Mouse (Mus musculus) MEL (cell line): ENCODE data around the gene B3galt5. TPM values are rescaled to one million over a fixed set of nuclear protein-coding genes. Genes with fewer than 3 reads are reported as not detected.

ENCODE experiments used
- DNase-seq: peaks from one replicate; pipeline ENCODE4 v3.0.0; 2011; ENCODE audit warnings: low read depth, low spot score
- H3K27ac ChIP-seq: 2 replicates; pipeline ENCODE4 v1.5.1; 2012; ENCODE audit warnings: low read depth, mild to moderate bottlenecking, control low read depth, low read length, moderate library complexity; ENCODE audit not compliant: control insufficient read depth
- H3K27me3 ChIP-seq, 2 experiments: fragments of 150-350 bp in 1 of 2; sonication (generic) in 1 of 2; 2 replicates each; pipeline ENCODE4 v1.6.1; 2012; ENCODE audit warnings: low read length in 2 of 2, mild to moderate bottlenecking in 2 of 2, improper control_type of control experiment in 1 of 2, moderate library complexity in 1 of 2; ENCODE audit not compliant: insufficient read depth in 2 of 2, control insufficient read depth in 1 of 2
- H3K36me3 ChIP-seq, 2 experiments: 2 replicates each; pipeline ENCODE4 v1.6.1; 2012 to 2014; ENCODE audit warnings: low read length in 2 of 2, improper control_type of control experiment in 1 of 2, inconsistent platforms in 1 of 2, mild to moderate bottlenecking in 1 of 2; ENCODE audit not compliant: insufficient read depth in 2 of 2, control insufficient read depth in 1 of 2
- H3K4me1 ChIP-seq, 2 experiments: fragments of 150-350 bp in 1 of 2; sonication (generic) in 1 of 2; 2 replicates each; pipeline ENCODE4 v1.6.1; 2012; ENCODE audit warnings: low read length in 2 of 2, improper control_type of control experiment in 1 of 2, mild to moderate bottlenecking in 1 of 2; ENCODE audit not compliant: insufficient read depth in 2 of 2, control insufficient read depth in 1 of 2
- H3K4me3 ChIP-seq, 2 experiments: fragments of 150-350 bp in 1 of 2; sonication (generic) in 1 of 2; 2 replicates each; pipeline ENCODE4 v1.5.1; 2012; ENCODE audit warnings: low read depth in 2 of 2, low read length in 2 of 2, mild to moderate bottlenecking in 2 of 2, moderate library complexity in 2 of 2, control low read depth in 1 of 2, improper control_type of control experiment in 1 of 2; ENCODE audit not compliant: control insufficient read depth in 1 of 2, insufficient read depth in 1 of 2
- H3K79me2 ChIP-seq: 2 replicates; pipeline ENCODE4 v1.6.1; 2012; ENCODE audit warnings: mild to moderate bottlenecking, low read length, moderate library complexity; ENCODE audit not compliant: control insufficient read depth, poor library complexity, insufficient read depth
- H3K9ac ChIP-seq: 2 replicates; pipeline ENCODE4 v1.6.1; 2012; ENCODE audit warnings: low read depth, mild to moderate bottlenecking, control low read depth, low read length, moderate library complexity; ENCODE audit not compliant: control insufficient read depth, poor library complexity, severe bottlenecking
- H3K9me3 ChIP-seq: fragments of 150-350 bp; sonication (generic); replicated peaks from 2 replicates; pipeline ENCODE4 v1.6.1; 2012; ENCODE audit warnings: mild to moderate bottlenecking, low read length, improper control_type of control experiment, moderate library complexity; ENCODE audit not compliant: insufficient read depth
- BHLHE40 ChIP-seq: IDR thresholded peaks from 2 replicates; pipeline ENCODE4 v1.6.1; 2012; ENCODE audit warnings: low read depth, mild to moderate bottlenecking, inconsistent platforms, low read length, improper control_type of control experiment, borderline replicate concordance
- CHD2 ChIP-seq: IDR thresholded peaks from 2 replicates; pipeline ENCODE4 v1.6.1; 2011; ENCODE audit warnings: low read length, improper control_type of control experiment
- CTCF ChIP-seq, 3 experiments: IDR thresholded peaks in 2 of 3; conservative IDR thresholded peaks in 1 of 3; 2 replicates each; pipeline ENCODE4 v1.5.1; 2011 to 2012; ENCODE audit warnings: low read length in 3 of 3, low read depth in 2 of 3, mild to moderate bottlenecking in 2 of 3, improper control_type of control experiment in 1 of 3, inconsistent platforms in 1 of 3, mixed read lengths in 1 of 3, moderate library complexity in 1 of 3; ENCODE audit not compliant: control insufficient read depth in 1 of 3, insufficient read depth in 1 of 3, poor library complexity in 1 of 3, severe bottlenecking in 1 of 3
- E2F4 ChIP-seq: IDR thresholded peaks from 2 replicates; pipeline ENCODE4 v1.6.1; 2011; ENCODE audit warnings: low read depth, low read length, improper control_type of control experiment, borderline replicate concordance
- ETS1 ChIP-seq: IDR thresholded peaks from 2 replicates; pipeline ENCODE4 v1.6.1; 2012; ENCODE audit warnings: low read depth, mild to moderate bottlenecking, inconsistent platforms, low read length, improper control_type of control experiment, moderate library complexity
- GATA1 ChIP-seq: IDR thresholded peaks from 2 replicates; pipeline ENCODE4 v1.6.1; 2011; ENCODE audit warnings: low read depth, low read length, improper control_type of control experiment
- JUND ChIP-seq: IDR thresholded peaks from 2 replicates; pipeline ENCODE4 v1.6.1; 2011; ENCODE audit warnings: low read depth, mild to moderate bottlenecking, improper control_type of control experiment, low read length
- KAT2A ChIP-seq: conservative IDR thresholded peaks from 2 replicates; pipeline ENCODE4 v1.6.1; 2012; ENCODE audit warnings: low read depth, low read length, improper control_type of control experiment, inconsistent platforms
- MAFK ChIP-seq: IDR thresholded peaks from 2 replicates; pipeline ENCODE4 v1.6.1; 2011; ENCODE audit warnings: low read depth, mild to moderate bottlenecking, low read length, improper control_type of control experiment, borderline replicate concordance
- MEF2A ChIP-seq: IDR thresholded peaks from 2 replicates; pipeline ENCODE4 v1.6.1; 2014; ENCODE audit warnings: low read depth, mild to moderate bottlenecking, inconsistent platforms, low read length, improper control_type of control experiment; ENCODE audit not compliant: poor library complexity, insufficient replicate concordance, severe bottlenecking; ENCODE audit errors: extremely low read depth
- NELFE ChIP-seq: IDR thresholded peaks from 2 replicates; pipeline ENCODE4 v1.6.1; 2011; ENCODE audit warnings: low read depth, low read length, improper control_type of control experiment
- NRF1 ChIP-seq: IDR thresholded peaks from 2 replicates; pipeline ENCODE4 v1.6.1; 2014; ENCODE audit warnings: low read depth, mild to moderate bottlenecking, inconsistent platforms, low read length, improper control_type of control experiment, moderate library complexity; ENCODE audit not compliant: poor library complexity, insufficient read depth, severe bottlenecking
- POLR2A ChIP-seq, 2 experiments: IDR thresholded peaks; 2 replicates each; pipeline ENCODE4 v1.6.1; 2011 to 2012; ENCODE audit warnings: low read length in 2 of 2, mild to moderate bottlenecking in 2 of 2, control low read depth in 1 of 2, improper control_type of control experiment in 1 of 2, low read depth in 1 of 2, moderate library complexity in 1 of 2; ENCODE audit not compliant: control insufficient read depth in 1 of 2, insufficient read depth in 1 of 2, poor library complexity in 1 of 2
- POLR2AphosphoS5 ChIP-seq: IDR thresholded peaks from 2 replicates; pipeline ENCODE4 v1.6.1; 2012; ENCODE audit warnings: low read depth, borderline replicate concordance, mild to moderate bottlenecking, inconsistent platforms, low read length, moderate library complexity, mixed read lengths
- SIN3A ChIP-seq: IDR thresholded peaks from 2 replicates; pipeline ENCODE4 v1.6.1; 2012; ENCODE audit warnings: low read length, improper control_type of control experiment, inconsistent platforms
- SMC3 ChIP-seq: IDR thresholded peaks from 2 replicates; pipeline ENCODE4 v1.6.1; 2011; ENCODE audit warnings: low read depth, low read length, improper control_type of control experiment
- TAL1 ChIP-seq: IDR thresholded peaks from 2 replicates; pipeline ENCODE4 v1.6.1; 2012; ENCODE audit warnings: mild to moderate bottlenecking, inconsistent platforms, low read length, moderate library complexity, mixed read lengths
- TCF12 ChIP-seq: IDR thresholded peaks from 2 replicates; pipeline ENCODE4 v1.6.1; 2014; ENCODE audit warnings: low read depth, mild to moderate bottlenecking, inconsistent platforms, low read length, improper control_type of control experiment, moderate library complexity
- polyA plus RNA-seq, 2 experiments: library from polyadenylated mRNA; stranded (reverse) in 1 of 2; unstranded in 1 of 2; fragments of >175 nt in 1 of 2; fragments of >200 nt in 1 of 2; gene quantifications; 2 replicates each; pipeline versions ENCODE4 v1.2.1 to v1.2.4; 2012; ENCODE audit warnings: low replicate concordance in 2 of 2, low read depth in 1 of 2; ENCODE audit not compliant: insufficient read length in 2 of 2, insufficient read depth in 1 of 2, missing spikeins in 1 of 2
- total RNA-seq: library from RNA; depleted of rRNA; stranded (reverse); fragments of 300-350 nt; gene quantifications from 2 replicates; pipeline ENCODE4 v1.2.3, GENCODE M21; 2012

B3galt5 gene
- total and polyA plus RNA-seq, 3 experiments, result not detected

DNA sequence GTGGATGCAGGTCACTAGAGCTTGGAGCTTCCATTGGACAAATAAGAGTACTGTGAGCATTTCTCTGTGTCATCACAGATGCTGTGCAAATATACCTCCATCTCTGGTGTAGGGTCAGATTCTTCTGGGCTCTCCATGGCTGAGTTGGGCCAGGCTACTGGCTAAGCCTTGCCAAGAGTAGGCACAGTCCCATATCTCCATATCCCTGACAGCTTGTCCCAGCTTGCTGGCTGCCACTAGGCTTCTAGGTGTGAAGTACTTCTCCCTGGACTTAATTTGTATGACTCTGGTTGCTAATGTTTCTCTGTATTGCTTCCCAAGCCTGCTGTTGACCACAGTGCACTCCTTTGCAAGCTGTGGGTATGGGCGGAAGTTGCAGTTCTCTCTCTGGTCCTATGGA, 16.5 kb downstream of the B3galt5 start:
- Histone ChIP-seq H3K79me2 (no peaks in the 10 kb centered on the region), H3K4me3 (no peak overlapping the region), H3K9me3 (no peaks in the 10 kb centered on the region), H3K9ac (no peak overlapping the region), H3K27ac (no peak overlapping the region), H3K4me1 (no peaks in the 10 kb centered on the region), H3K36me3 (no peaks in the 10 kb centered on the region), H3K27me3 (no peaks in the 10 kb centered on the region)
- TF ChIP-seq MEF2A (no peak), TAL1 (no peak), KAT2A (no peak), TCF12 (no peak), E2F4 (no peak), SMC3 (no peak), SIN3A (no peak), CTCF (IDR thresholded peaks at IDR 0.05 in 2 of 3, conservative IDR thresholded peaks at IDR 0.05 in 1 of 3; ENCODE audit: control insufficient read depth in 1 of 3, insufficient read depth in 1 of 3, low read depth in 2 of 3, low read length in 3 of 3, poor library complexity in 1 of 3, severe bottlenecking in 1 of 3) (no peak), MAFK (no peak), NRF1 (no peak), BHLHE40 (no peak)
- no peak for DNase-seq

DNA sequence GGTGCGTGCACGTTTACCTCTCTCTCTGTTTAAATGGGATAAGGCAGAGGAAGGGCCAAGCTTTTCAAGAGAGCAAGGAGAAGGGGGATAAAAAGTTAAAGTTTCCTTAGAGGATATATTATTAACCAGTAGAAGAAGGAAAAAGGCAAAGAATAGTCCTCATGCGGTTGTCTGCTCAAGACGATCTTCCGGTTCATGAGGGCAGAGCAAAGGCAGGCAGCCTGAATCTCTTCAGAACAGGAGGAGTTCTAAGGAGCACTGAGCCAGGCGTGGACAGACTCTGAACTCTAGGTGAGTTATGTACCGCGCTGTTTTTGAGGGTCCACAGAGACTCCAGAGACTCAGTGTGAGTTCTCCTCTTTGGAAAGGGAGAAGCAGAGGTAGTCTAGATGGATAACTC, 22.8 kb downstream of the B3galt5 start:
- no peaks in the 10 kb centered on the region for H3K79me2 ChIP-seq
- H3K9me3 ChIP-seq, result no peaks in the 10 kb centered on the region
- H3K4me3 ChIP-seq, result no peak overlapping the region
- no peaks in the 10 kb centered on the region for H3K4me1 ChIP-seq
- DNase-seq, result no peak
- TF ChIP-seq SIN3A (no peak), POLR2AphosphoS5 (no peak), JUND (no peak), ETS1 (no peak), POLR2A (IDR thresholded peaks at IDR 0.05; ENCODE audit: control insufficient read depth in 1 of 2, insufficient read depth in 1 of 2, low read depth in 1 of 2, low read length in 2 of 2, poor library complexity in 1 of 2) (no peak), E2F4 (no peak), CHD2 (no peak), NELFE (no peak), GATA1 (no peak), SMC3 (no peak)
- no peak overlapping the region for H3K27ac ChIP-seq
- no peaks in the 10 kb centered on the region for H3K36me3 ChIP-seq
- H3K27me3 ChIP-seq, result peaks cover 0 to 2% of the 10 kb centered on the region in 2 experiments; a peak in 1 of 4 replicates
- no peak overlapping the region for H3K9ac ChIP-seq
